10 mouse cellular contexts compared by ENCODE assay signal in genomic region chr16:29893871-29894828, GRCm38 (mm10).
DNase-seq lines count a peak whose midpoint lies in the region; ATAC-seq lines count a peak whose summit lies in the region.
"Had no signal": no experiment of that assay in that cellular context is flagged by ENCODE, and none has a peak within 500 bp of the region (broad histone marks: within the 10 kb centered on the region; RNA-seq: fewer than 3 reads in every experiment).

No protein-coding gene starts in this region.

- H3K4me3 ChIP-seq in heart, embryonic 15.5 days: no peak overlapping the region
- H3K4me3 ChIP-seq in limb, embryonic 12.5 days (replicated peaks): peak overlapping the region; percentile 12

- H3K9me3 ChIP-seq in heart, embryonic 15.5 days (replicated peaks): no peaks in the 10 kb centered on the region
- no peaks in the 10 kb centered on the region for H3K9me3 ChIP-seq in limb, embryonic 12.5 days

- peaks cover 25% of the 10 kb centered on the region for H3K4me1 ChIP-seq in heart, embryonic 15.5 days (replicated peaks)
- peaks cover 65% of the 10 kb centered on the region for H3K4me1 ChIP-seq in limb, embryonic 12.5 days (replicated peaks)

- H3K27me3 ChIP-seq in heart, embryonic 15.5 days: no peaks in the 10 kb centered on the region
- H3K27me3 ChIP-seq in limb, embryonic 12.5 days: no peaks in the 10 kb centered on the region; the same call in 1 of the 2 replicates
- H3K27me3 ChIP-seq: CH12.LX had no signal

- no peaks in the 10 kb centered on the region for H3K36me3 ChIP-seq in heart, embryonic 15.5 days
- no peaks in the 10 kb centered on the region for H3K36me3 ChIP-seq in limb, embryonic 12.5 days

- 38% methylated on average over 21 of the region's 21 CpGs for WGBS in heart, embryonic 15.5 days
- WGBS in limb, embryonic 12.5 days: 11% methylated on average over 21 of the region's 21 CpGs

- no peak overlapping the region for H3K9ac ChIP-seq in heart, embryonic 15.5 days
- H3K9ac ChIP-seq in limb, embryonic 12.5 days (replicated peaks): no peak overlapping the region

- peak overlapping the region; percentile 35 for H3K27ac ChIP-seq in heart, embryonic 15.5 days
- peak overlapping the region; percentile 93 for H3K27ac ChIP-seq in limb, embryonic 12.5 days
- H3K27ac ChIP-seq: macrophage had no signal

- DNase-seq in frontal cortex, postnatal 10 days (ENCODE audit: low spot score in 2 of 2): peak; percentile 23 to 25
- DNase-seq in frontal cortex, adult 2 months (ENCODE audit: extremely low spot score in 1 of 2, low spot score in 1 of 2): no peak
- peak; percentile 65 for DNase-seq in embryo, embryonic 9.5 days (ENCODE audit: extremely low spot score)
- peak; percentile 13 for DNase-seq in skeletal muscle tissue, adult 2 months (ENCODE audit: low read depth, low spot score)
- DNase-seq in liver: no peak
- DNase-seq in thymus, postnatal 4 days: no peak

- ATAC-seq in heart, embryonic 15.5 days (replicated peaks; ENCODE audit: insufficient number of reproducible peaks, insufficient read depth, low FRiP score, low read depth): peak; percentile 31; the same call in 1 of the 2 replicates
- peak; percentile 92 for ATAC-seq in limb, embryonic 12.5 days (ENCODE audit: insufficient number of reproducible peaks, insufficient read depth, low FRiP score, low TSS enrichment, low read depth)

- H3K4me2 ChIP-seq in heart, embryonic 15.5 days: no peak overlapping the region
- H3K4me2 ChIP-seq in limb, embryonic 12.5 days: peak overlapping the region; percentile 48

Comparison
In these comparisons a context has a peak if more than half of its experiments do, and no peak if none do; other contexts are left out.
1. DNase-seq: peak in frontal cortex, postnatal 10 days (2 of 2), embryo, embryonic 9.5 days (single experiment) and skeletal muscle tissue, adult 2 months (single experiment); none in frontal cortex, adult 2 months (0 of 2), liver (single experiment) and thymus, postnatal 4 days (single experiment).